Comparison of ENCODE assay signal across 26 mouse cellular contexts in the genomic region with DNA sequence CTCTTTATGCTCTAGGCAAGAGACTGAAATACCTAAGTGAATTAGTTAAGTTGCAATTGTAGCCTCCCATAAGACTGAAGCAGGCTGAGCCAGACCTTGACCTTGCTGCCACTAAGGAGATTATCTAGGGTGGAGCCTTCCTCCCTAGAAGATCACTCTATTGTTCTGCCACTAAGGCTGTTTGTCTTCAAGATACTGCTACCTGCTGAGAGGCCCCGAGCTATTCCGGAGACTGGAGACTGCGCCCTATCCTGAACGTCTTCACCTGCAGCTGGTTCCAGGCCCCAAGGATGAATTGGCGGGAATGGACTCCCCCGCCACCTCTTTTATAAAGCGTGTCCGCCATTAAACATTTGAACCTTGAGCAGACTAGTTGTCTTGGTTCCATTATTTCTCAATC.
"Had no signal": no experiment of that assay in that cellular context is flagged by ENCODE, and none has a peak within 500 bp of the region (broad histone marks: within the 10 kb centered on the region; RNA-seq: fewer than 3 reads in every experiment).

No protein-coding gene starts in this region.

- H3K27ac ChIP-seq: heart, embryonic 10.5 days; hindbrain, embryonic 10.5 days; hindbrain, embryonic 12.5 days; hindbrain, embryonic 14.5 days; intestine, embryonic 15.5 days; kidney, embryonic 15.5 days; kidney, postnatal 0 days; left cerebral cortex, adult 2 months; limb, embryonic 10.5 days; limb, embryonic 12.5 days; liver, embryonic 13.5 days; liver, embryonic 15.5 days had no signal

- H3K27me3 ChIP-seq: heart, embryonic 12.5 days; hindbrain, embryonic 12.5 days; intestine, embryonic 15.5 days; kidney, embryonic 15.5 days; limb, embryonic 12.5 days; liver, embryonic 13.5 days; liver, embryonic 15.5 days had no signal

- H3K9me3 ChIP-seq: heart, embryonic 10.5 days; heart, embryonic 12.5 days; hindbrain, embryonic 10.5 days; hindbrain, embryonic 12.5 days; intestine, embryonic 15.5 days; kidney, embryonic 15.5 days; limb, embryonic 10.5 days; limb, embryonic 12.5 days; liver, embryonic 13.5 days; liver, embryonic 15.5 days had no signal

- H3K9ac ChIP-seq: heart, embryonic 12.5 days; hindbrain, embryonic 12.5 days; hindbrain, embryonic 14.5 days; intestine, embryonic 15.5 days; kidney, embryonic 15.5 days; limb, embryonic 12.5 days; liver, embryonic 13.5 days; liver, embryonic 15.5 days had no signal

- H3K4me1 ChIP-seq: heart, embryonic 10.5 days; heart, embryonic 12.5 days; hindbrain, embryonic 10.5 days; hindbrain, embryonic 12.5 days; intestine, embryonic 15.5 days; kidney, embryonic 15.5 days; limb, embryonic 10.5 days; limb, embryonic 12.5 days; liver, embryonic 13.5 days; liver, embryonic 15.5 days had no signal

- H3K4me3 ChIP-seq: heart, embryonic 10.5 days; heart, embryonic 12.5 days; hindbrain, embryonic 10.5 days; hindbrain, embryonic 12.5 days; intestine, embryonic 15.5 days; kidney, embryonic 15.5 days; left cerebral cortex, adult 2 months; limb, embryonic 10.5 days; limb, embryonic 12.5 days; liver, embryonic 13.5 days; liver, embryonic 15.5 days had no signal

- ATAC-seq: hindbrain, embryonic 16.5 days; inflammation-experienced regulatory T-cells, adult 6 months; intestine, embryonic 15.5 days had no signal

- DNase-seq: gastrocnemius, postnatal 25 days; heart, adult 18-20 months; heart, postnatal 10 days; heart, postnatal 4 days; kidney, adult 11 months; kidney, adult 2 months; kidney, adult 9 months; kidney, postnatal 14 days; kidney, postnatal 36 days; layer of hippocampus, adult 9-11 months; liver; liver, embryonic 13.5 days had no signal

- H3K36me3 ChIP-seq: heart, embryonic 10.5 days; heart, embryonic 12.5 days; hindbrain, embryonic 10.5 days; hindbrain, embryonic 12.5 days; intestine, embryonic 15.5 days; kidney, embryonic 15.5 days; limb, embryonic 10.5 days; limb, embryonic 12.5 days; liver, embryonic 13.5 days; liver, embryonic 15.5 days had no signal
